Mouse (Mus musculus) bone marrow, adult 2 months (tissue): Measurements from ENCODE around the gene Dppa4.

Experiments used
- CTCF ChIP-seq: fragments of 200-500 bp; IDR thresholded peaks from 2 replicates; pipeline ENCODE4 v1.5.1; 2011; ENCODE audit warnings: low read length, control low read depth; ENCODE audit not compliant: control insufficient read depth, insufficient read depth
- POLR2A ChIP-seq: fragments of 200-500 bp; IDR thresholded peaks from 2 replicates; pipeline ENCODE4 v1.6.1; 2011; ENCODE audit warnings: low read depth, mild to moderate bottlenecking, control low read depth, low read length, borderline replicate concordance; ENCODE audit not compliant: control insufficient read depth

- no peak for TF ChIP-seq POLR2A
- TF ChIP-seq CTCF, result no peak
These were observed 45.9 kb upstream of the Dppa4 start for GRCm38 (mm10) chr16:48237676-48238075.
